15 mouse cellular contexts compared by ENCODE assay signal in genomic region chr2:148292442-148292841, GRCm38 (mm10).
"Had no signal": no experiment of that assay in that cellular context is flagged by ENCODE, and none has a peak within 500 bp of the region (broad histone marks: within the 10 kb centered on the region; RNA-seq: fewer than 3 reads in every experiment).

No protein-coding gene starts in this region.

- H3K4me2 ChIP-seq: lung, embryonic 14.5 days; midbrain, embryonic 12.5 days; neural tube, embryonic 13.5 days; neural tube, embryonic 15.5 days had no signal

- H3K9ac ChIP-seq: lung, embryonic 14.5 days; midbrain, embryonic 12.5 days; neural tube, embryonic 13.5 days; neural tube, embryonic 15.5 days had no signal

- H3K4me3 ChIP-seq: midbrain, embryonic 10.5 days; midbrain, embryonic 12.5 days; myocyte; neural tube, embryonic 13.5 days; neural tube, embryonic 15.5 days had no signal

- H3K4me1 ChIP-seq: midbrain, embryonic 10.5 days; midbrain, embryonic 12.5 days; neural tube, embryonic 13.5 days; neural tube, embryonic 15.5 days had no signal

- DNase-seq: lung, adult 18-20 months; lung, postnatal 4 days; right cerebral cortex, postnatal 25 days; right cerebral cortex, postnatal 4 days; spleen, adult 18-20 months; thymus, adult 18-20 months; thymus, postnatal 14 days; thymus, postnatal 36 days had no signal

- ATAC-seq: midbrain, embryonic 16.5 days had no signal

- H3K9me3 ChIP-seq: midbrain, embryonic 10.5 days; midbrain, embryonic 12.5 days; neural tube, embryonic 13.5 days; neural tube, embryonic 15.5 days had no signal

- H3K36me3 ChIP-seq: midbrain, embryonic 10.5 days; midbrain, embryonic 12.5 days; neural tube, embryonic 13.5 days; neural tube, embryonic 15.5 days had no signal

- H3K27ac ChIP-seq: midbrain, embryonic 10.5 days; midbrain, embryonic 12.5 days; neural tube, embryonic 13.5 days; neural tube, embryonic 15.5 days had no signal

- H3K27me3 ChIP-seq: midbrain, embryonic 12.5 days; neural tube, embryonic 13.5 days; neural tube, embryonic 15.5 days had no signal
